Mouse (Mus musculus) small intestine, adult 10 weeks (tissue): Measurements from ENCODE around the gene Tcfl5. TPM values are rescaled to one million over a fixed set of nuclear protein-coding genes. Genes with fewer than 3 reads are reported as not detected.

Experiments used
- polyA plus RNA-seq: library from polyadenylated mRNA; stranded (reverse); fragments of 350-450 nt; fragmentation: Illumina TruSeq; extraction: RNeasy Lipid Tissue Mini Kit (QIAGEN cat#74804); gene quantifications from one replicate; pipeline ENCODE4 v1.2.3, GENCODE M21; 2014; ENCODE audit warnings: low replicate concordance

The Tcfl5 gene
- 0.19 TPM for polyA plus RNA-seq

DNA sequence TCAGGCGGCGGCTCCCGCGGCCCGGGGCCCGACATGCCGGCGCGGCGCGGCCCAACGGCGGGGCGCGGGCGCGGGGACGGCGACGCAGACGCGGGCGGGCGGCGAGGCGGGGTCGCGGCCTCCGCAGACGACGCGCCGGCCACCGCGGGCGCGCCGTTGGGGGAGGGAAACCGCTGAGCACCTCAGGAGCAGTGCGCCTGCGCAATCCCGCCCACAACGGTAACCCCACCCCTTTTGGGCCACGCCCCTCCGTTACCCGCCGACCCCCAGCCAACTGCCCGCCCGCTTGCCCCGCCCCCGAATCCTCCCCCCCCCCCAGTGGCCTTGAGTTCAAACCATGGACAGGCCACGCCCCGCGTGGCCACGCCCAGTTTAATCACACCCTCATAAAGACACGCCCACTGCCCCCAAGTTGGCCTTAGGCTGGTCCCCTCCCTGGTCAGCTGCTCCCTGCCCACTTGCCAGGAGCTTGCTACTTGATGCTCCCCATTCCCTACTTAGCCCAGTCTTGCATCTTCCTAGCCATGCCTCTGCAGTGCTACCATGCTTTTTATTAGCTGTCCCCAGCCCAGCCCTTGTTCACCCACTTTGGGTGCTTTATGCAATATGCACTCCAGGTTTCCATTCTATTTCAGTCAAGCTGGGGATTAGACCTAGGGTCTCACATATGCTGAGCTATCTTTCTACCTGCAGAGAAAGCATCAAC, at the start of gene Tcfl5:
Gene Tcfl5, minus strand, starts transcription at position 154 of the 706 bp plus-strand sequence.

DNA sequence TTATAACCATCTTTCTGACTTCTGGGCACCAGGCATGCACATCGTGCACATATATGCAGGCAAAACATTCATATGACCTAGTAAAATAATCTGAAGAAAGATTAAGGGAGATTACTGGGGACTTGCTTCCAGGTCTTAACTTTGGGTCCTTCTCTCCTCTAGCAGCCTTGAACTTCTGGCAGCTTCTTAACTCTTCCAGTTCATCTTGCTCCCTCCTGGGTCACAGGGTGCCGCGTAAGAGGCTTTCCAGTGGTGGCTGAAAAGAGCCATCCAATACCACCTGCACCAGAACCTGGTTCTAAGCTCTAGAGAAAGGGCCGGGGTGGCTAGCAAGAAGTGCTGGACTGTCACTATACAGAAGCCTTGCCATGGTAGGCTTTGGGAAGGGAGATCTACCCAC, 45.0 kb downstream of the Tcfl5 start, which contains the start of gene Col9a3:
Gene Col9a3, plus strand, starts transcription at position 301 of the 400 bp plus-strand sequence.

DNA sequence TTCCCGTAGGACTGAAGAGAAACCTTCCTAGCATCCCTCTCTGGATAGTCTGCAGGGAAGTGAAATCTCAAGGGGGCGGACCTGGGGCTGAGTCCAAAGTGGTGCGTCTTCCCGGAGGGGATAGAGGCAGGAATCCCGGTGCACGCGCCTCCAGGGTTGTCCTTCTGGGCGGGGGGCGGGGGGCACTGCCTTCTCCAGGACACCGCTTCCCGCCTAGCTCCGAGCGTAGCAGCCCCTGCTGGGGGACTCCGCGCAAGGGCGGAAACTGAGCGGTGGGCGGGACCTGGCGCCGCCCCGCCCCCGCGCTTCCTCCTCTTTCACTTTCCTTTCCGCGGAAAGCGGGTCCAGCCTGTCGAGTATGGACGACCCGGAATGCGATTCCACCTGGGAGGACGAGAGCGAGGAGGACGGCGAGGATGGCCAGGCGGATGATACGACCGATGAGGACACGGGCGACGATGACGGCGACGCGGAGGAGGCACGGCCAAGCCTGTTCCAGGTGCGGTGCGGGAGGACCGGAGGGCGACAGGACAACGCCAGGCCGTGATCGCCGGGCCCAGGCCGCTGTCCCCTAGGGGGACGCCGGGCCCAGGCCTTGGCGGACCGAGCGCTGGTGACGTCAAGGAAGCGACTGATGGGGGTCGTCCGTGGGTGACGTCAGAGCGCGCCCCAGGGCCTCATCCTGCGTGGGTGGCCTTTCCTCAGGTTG, 53.2 kb downstream of the Tcfl5 start, which contains the start of gene Ogfr:
Gene Ogfr, plus strand, starts transcription at position 123 of the 709 bp plus-strand sequence.

DNA sequence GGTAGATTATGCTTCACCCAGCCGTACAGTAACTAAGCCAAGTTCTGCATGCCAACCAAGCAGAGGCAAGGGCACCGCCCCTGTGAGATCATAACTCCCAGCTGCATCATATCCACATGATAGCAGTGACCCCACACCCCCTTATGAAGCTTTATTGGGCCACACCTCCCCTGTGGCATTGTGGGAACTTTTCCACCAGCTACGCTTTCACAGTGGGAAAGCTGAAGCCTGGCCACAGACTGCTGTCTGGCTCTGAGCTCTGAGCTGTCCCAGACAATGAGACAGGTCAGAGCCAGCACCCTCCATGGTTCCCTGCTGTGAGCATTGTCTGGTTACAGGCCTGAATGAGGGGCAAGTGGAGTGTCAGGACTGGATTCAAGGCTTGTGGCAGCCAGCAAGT, 61.5 kb downstream of the Tcfl5 start, which contains the start of gene Mrgbp:
Gene Mrgbp, plus strand, starts transcription at position 303 of the 400 bp plus-strand sequence.

Other genes with a start within 250 kb of the Tcfl5 start
- 0.89 TPM for gene Slco4a1, start 186.5 kb downstream of the Tcfl5 start, polyA plus RNA-seq
- not detected for gene Ntsr1, start 142.7 kb downstream of the Tcfl5 start, polyA plus RNA-seq
- 13.8 TPM for gene Mrgbp, start 61.4 kb downstream of the Tcfl5 start, polyA plus RNA-seq
- 13.2 TPM for gene Ogfr, start 53.5 kb downstream of the Tcfl5 start, polyA plus RNA-seq
- 0.22 TPM for gene Col9a3, start 44.9 kb downstream of the Tcfl5 start, polyA plus RNA-seq
- gene Dido1, start 67.3 kb upstream of the Tcfl5 start, polyA plus RNA-seq: 28.1 TPM
- 45.2 TPM for gene Gid8, start 67.4 kb upstream of the Tcfl5 start, polyA plus RNA-seq
- 0.19 TPM for gene Slc17a9, start 82.6 kb upstream of the Tcfl5 start, polyA plus RNA-seq
- not detected for gene Bhlhe23, start 134.2 kb upstream of the Tcfl5 start, polyA plus RNA-seq